Mouse (Mus musculus) lung, adult 2 months (tissue): Measurements from ENCODE around the gene Wdr81. TPM values are rescaled to one million over a fixed set of nuclear protein-coding genes. Genes with fewer than 3 reads are reported as not detected.
A peak's percentile ranks its signal among the peaks of the same experiment; 100 is the strongest.

Experiments used
- DNase-seq: peaks from one replicate; pipeline ENCODE4 v3.0.0; 2022
- H3K4me1 ChIP-seq: fragments of 200-500 bp; 2 replicates; pipeline ENCODE4 v1.6.1; 2011; ENCODE audit warnings: low read length; ENCODE audit not compliant: control insufficient read depth, insufficient read depth
- H3K4me3 ChIP-seq: fragments of 200-500 bp; replicated peaks from 2 replicates; pipeline ENCODE3; 2011; ENCODE audit warnings: low read depth, mild to moderate bottlenecking, control low read depth, low read length; ENCODE audit errors: extremely low read depth
- CTCF ChIP-seq: fragments of 200-500 bp; IDR thresholded peaks from 2 replicates; pipeline ENCODE4 v1.5.1; 2011; ENCODE audit warnings: mild to moderate bottlenecking, low read length, control low read depth; ENCODE audit not compliant: insufficient read depth
- POLR2A ChIP-seq: fragments of 200-500 bp; IDR thresholded peaks from 2 replicates; pipeline ENCODE4 v1.6.1; 2011; ENCODE audit warnings: low read depth, mild to moderate bottlenecking, control low read depth, low read length, borderline replicate concordance; ENCODE audit errors: extremely low read depth
- WGBS: fragments of 180-500 bp; shearing (Covaris S2); methylation state at CpG from one replicate; pipeline ENCODE4 v1.1.7; 2018; 5-methylcytosine and 5-hydroxymethylcytosine counted together
- polyA plus RNA-seq: library from polyadenylated mRNA; depleted of rRNA; stranded (reverse); fragments of >200 nt; gene quantifications from 2 replicates; pipeline ENCODE4 v1.2.3, GENCODE M21; 2012

The Wdr81 gene
- polyA plus RNA-seq, 1 experiment, result 29.9 TPM

DNA sequence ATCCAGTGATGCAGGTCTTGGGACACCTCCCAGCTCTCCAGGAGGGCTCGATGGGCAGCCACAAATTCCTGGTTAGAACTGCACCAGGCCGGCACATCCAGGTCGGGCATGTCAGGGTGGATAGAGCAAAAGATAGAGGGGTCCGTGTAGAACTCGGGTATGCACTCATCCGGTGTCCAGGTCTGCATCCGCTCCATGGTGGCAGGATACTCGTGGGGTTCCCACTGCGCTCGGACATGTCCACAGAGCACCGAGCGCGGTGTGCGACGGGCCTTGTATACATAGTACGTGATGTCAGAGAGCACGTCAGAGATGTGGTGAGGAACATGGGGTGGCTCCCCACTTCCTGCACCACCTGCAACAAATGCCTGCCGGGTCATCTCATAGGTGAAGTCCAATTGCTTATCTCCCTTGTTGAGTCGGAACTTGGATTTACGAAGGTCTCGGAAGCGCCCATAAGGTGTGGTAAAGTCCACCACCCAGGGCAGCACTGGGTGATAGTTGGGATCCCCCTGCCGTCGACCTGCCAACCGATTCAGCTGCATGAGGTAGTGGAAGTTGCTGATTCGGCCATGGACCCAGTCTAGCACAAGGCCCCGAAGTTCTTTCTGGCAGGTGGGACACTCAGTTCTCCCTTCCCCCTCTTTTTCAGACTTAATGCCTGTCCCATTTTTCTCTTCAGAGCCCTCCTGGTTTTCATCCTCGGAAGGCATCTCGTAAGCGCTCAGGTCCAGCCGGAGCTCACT is 1.5 kb downstream of the Wdr81 start:
- no peak for DNase-seq
- TF ChIP-seq POLR2A (no peak), CTCF (no peak)
- no peak overlapping the region for H3K4me3 ChIP-seq
- peaks cover 14% of the 10 kb centered on the region for H3K4me1 ChIP-seq
- WGBS, result 92% methylated on average over 31 of the region's 31 CpGs

DNA sequence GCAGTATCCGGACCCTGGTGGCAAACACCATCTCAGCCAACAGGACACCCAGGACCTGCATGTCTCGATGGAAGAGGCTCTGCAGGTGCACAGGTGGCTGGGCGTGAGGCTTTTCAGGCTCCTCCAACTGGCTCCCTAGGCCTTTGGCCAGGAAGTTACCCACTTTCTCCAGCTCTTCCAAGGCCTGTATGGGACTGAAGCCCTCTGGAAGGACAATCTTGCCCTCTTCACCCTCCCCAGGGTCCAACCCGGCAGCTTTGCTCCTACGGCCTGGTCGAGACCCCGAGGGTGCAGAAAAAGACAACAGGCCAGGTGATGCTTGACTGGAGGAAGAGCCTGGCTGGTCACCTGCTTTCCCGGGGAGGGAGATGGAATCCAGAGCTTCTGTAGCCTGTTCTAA is 2.4 kb downstream of the Wdr81 start:
- no peak for TF ChIP-seq POLR2A
- no peak for TF ChIP-seq CTCF
- no peak overlapping the region for H3K4me3 ChIP-seq
- WGBS, result 88% methylated on average over 8 of the region's 8 CpGs
- DNase-seq, result no peak
- peaks cover 14% of the 10 kb centered on the region for H3K4me1 ChIP-seq

DNA sequence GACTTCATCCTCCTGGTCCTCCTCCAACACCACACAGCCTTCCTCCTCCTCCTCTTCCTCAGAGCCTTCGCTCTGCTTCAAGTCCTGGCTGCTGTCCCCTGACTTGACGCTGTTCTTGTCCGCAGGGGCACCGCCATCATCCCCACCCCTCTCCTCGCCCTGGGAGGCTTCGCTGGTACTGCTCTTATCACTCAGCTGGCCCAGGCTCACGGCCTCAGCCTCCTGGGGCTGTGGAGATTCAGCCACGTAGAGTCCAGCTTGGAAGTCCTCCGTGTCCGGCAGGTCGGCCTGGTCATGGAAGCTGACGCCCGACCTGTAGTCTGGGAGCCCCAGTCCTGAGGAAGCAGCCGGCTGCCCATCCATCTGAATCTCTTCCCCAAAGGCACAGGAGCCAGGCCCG is 3.6 kb downstream of the Wdr81 start:
- 83% methylated on average over 15 of the region's 15 CpGs for WGBS
- H3K4me1 ChIP-seq, result peaks cover 14% of the 10 kb centered on the region
- no peak for DNase-seq
- TF ChIP-seq POLR2A (no peak), CTCF (no peak)
- peak overlapping the region; percentile 8 for H3K4me3 ChIP-seq

DNA sequence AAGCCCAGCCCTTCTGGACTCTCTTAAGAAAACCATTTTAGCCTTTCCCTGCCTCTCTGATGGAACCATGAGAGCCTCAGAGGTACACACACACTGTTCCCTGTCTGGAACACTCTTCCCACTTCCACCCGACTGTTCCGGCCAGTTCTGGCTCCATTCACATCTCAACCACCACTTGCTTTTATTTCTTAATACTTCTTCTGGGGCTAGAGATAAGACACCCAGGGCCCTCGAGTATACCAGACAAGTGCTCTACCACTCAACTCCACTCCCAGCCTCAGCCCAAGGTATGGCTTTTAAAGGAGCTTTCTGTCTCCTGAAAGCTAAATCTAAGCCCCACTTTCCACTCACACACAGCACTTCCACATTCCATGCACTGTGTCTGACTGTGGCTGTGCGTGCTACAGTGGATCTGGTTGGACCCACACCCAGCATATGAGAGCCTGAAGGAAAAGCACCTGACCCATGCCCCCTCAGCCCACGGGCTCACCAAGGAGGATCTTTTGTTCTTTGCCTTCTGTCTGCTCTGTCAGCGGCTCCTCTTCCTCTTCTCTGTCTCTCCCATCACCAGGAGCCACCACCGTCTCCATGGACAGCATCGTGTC is 4.1 kb downstream of the Wdr81 start:
- WGBS, result 70% methylated on average over 8 of the region's 8 CpGs
- DNase-seq, result no peak
- TF ChIP-seq POLR2A (no peak), CTCF (no peak)
- H3K4me3 ChIP-seq, result peak overlapping the region; percentile 8
- H3K4me1 ChIP-seq, result peaks cover 14% of the 10 kb centered on the region

DNA sequence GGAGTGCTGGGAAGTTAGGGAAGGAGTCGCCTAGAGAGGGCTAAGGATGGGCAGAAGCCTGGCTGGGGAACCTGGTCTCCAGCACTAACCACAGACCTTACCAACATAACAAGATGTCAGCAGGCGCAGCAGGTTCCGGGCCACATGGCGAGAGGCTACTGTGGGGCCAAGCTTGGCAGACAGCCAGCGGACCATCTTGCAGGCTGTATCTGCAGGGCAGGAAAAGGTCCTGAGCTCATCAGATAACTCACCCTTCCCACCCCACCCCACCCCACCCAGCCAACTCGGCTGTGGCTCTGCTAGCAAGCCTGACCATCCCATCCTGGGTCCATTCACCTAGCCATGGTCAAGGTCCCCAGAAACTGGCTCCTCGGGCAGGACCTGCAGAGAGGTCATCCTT is 4.8 kb downstream of the Wdr81 start:
- DNase-seq, result no peak
- Histone ChIP-seq H3K4me1 (peaks cover 11% of the 10 kb centered on the region), H3K4me3 (no peak overlapping the region)
- TF ChIP-seq CTCF (no peak), POLR2A (no peak)
- whole genome bisulfite sequencing, result 68% methylated on average over 7 of the region's 7 CpGs

DNA sequence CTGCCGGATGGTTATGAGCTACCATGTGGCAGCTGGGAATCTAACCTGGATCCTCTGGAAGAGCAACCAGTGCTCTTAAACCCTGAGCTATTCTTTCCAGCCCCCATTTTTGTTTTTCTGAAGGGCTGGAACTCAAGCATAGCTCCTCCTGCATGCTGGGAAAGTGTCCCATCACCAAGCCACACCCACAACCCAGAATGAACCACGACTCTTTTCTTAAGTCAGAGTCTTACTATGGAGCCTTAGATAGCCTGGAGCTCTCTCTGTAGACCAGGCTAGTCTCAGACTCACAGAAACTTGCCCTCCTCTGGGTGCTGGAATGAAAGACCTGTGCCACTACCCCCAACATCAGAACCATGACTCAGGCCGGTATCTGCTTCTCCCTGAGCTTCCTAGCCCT is 5.9 kb downstream of the Wdr81 start:
- WGBS, result 63% methylated on average over 3 of the region's 3 CpGs
- no peak overlapping the region for H3K4me3 ChIP-seq
- DNase-seq, result no peak
- H3K4me1 ChIP-seq, result peaks cover 6% of the 10 kb centered on the region
- no peak for TF ChIP-seq CTCF
- no peak for TF ChIP-seq POLR2A

DNA sequence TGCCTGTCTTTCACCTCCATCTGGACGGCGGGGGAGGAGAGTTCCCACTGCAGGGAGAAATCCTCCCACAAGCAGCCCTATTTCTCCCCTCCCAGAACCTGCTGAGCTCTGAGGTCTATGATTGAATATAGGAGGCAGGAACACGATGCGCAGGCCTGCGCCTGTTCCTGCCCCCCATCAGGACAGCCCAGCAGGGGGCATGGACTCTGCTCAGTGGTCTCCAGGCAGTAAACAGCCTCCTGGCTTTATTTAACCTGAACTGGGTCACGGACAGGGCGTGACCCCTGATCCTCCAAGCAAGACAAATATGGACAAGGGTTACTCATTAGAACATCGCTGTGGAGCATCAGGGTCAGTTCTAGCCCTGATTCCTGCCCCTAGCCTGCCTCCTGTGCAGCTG is 10.8 kb downstream of the Wdr81 start:
- TF ChIP-seq POLR2A, result no peak
- TF ChIP-seq CTCF, result no peak
- 78% methylated on average over 8 of the region's 8 CpGs for whole genome bisulfite sequencing
- no peak for DNase-seq
- H3K4me3 ChIP-seq, result no peak overlapping the region
- no peaks in the 10 kb centered on the region for H3K4me1 ChIP-seq

DNA sequence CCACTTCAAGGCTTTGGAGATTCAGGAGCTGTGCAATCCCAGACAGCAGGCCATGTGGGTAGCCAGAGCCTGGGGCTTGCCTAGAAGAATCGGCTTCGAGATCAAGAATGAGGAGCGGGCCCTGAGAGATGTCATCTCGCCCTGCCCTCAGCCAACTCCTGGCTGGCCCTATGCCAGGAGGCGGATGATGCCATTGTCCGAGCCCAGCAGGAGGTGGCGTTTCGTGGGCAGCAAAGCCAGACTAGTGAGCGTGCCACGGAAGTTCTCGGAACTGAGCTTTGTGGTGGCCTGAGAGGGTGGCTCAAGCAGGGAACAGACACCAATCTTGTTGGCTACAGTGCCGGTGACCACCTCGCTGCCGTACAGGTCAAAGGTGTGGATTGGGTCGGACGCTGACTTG is 12.9 kb downstream of the Wdr81 start:
- no peak for DNase-seq
- Histone ChIP-seq H3K4me1 (no peaks in the 10 kb centered on the region), H3K4me3 (no peak overlapping the region)
- WGBS, result 77% methylated on average over 16 of the region's 16 CpGs
- no peak for TF ChIP-seq POLR2A
- no peak for TF ChIP-seq CTCF

DNA sequence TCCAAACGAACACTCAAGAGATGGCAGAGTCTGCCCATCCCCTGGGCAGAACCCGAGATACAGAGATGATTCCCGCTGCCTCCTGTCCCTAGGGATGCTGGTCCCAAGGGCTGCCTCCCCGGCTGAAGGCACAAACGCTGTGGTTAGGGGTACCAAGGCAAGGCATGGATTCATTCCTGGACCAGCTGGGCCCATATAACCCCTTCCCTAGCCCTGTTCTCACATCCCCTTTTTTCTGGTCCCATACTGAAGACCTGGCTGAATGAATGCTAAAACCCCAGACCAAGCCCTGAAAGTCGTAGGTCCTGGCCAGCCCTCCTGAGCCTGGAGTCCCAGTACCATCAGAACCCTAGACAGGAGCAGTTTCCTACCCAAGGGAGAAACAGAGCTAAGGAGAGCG is 13.5 kb downstream of the Wdr81 start:
- Histone ChIP-seq H3K4me1 (no peaks in the 10 kb centered on the region), H3K4me3 (no peak overlapping the region)
- TF ChIP-seq POLR2A (no peak), CTCF (no peak)
- WGBS, result 81% methylated on average over 7 of the region's 7 CpGs
- no peak for DNase-seq

DNA sequence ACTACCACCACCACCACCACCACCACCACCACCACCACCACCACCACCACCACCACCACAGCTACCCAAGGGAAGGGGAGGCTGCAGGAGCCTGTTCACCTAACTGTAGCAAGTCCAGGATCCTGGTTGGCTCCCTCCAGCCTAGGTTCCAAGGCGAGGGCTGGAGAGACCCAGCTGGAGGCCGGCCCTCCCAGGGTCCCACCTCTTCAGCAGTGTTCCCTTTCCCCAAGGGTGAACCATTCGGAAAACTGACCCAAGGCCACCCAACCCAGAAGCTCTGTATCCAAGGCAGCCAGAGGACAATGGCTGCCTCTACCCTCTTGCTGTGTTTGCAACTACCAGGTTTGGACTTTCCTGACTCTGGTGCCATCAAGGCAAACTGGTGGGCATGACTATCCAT is 14.6 kb downstream of the Wdr81 start:
- no peak for DNase-seq
- Histone ChIP-seq H3K4me3 (no peak overlapping the region), H3K4me1 (no peaks in the 10 kb centered on the region)
- WGBS, result 87% methylated on average over 3 of the region's 3 CpGs
- TF ChIP-seq CTCF (no peak), POLR2A (no peak)
